In the genomic region with DNA sequence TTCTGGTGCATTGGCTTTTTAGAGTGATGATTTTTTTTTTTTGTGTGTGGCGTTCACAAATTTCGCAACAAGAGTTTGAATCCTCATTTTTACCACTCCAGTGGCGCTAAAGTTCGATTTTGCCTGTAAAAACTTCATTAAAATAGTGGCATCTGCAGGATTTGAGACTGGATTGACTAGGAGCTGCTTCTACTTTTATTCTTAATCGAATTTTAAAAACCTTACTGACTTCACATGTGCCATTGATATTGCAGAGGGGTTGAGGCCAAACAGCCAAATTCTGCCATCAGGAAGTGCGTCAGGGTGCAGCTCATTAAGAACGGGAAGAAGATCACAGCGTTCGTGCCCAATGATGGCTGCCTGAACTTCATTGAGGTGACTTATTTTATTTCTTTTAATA, we compare ENCODE assay signal across 9 mouse cellular contexts. TPM values are rescaled to one million over a fixed set of nuclear protein-coding genes. Genes with fewer than 3 reads are reported as not detected.
DNase-seq lines count a peak whose midpoint lies in the region; ATAC-seq and TF ChIP-seq lines count a peak whose summit lies in the region.
"Had no signal": no experiment of that assay in that cellular context is flagged by ENCODE, and none has a peak within 500 bp of the region (broad histone marks: within the 10 kb centered on the region; RNA-seq: fewer than 3 reads in every experiment).

No protein-coding gene starts in this region.

- no peak for ATAC-seq in embryonic facial prominence, embryonic 13.5 days (ENCODE audit: insufficient number of reproducible peaks, insufficient read depth, low FRiP score, low TSS enrichment, low read depth)
- no peak for ATAC-seq in intestine, postnatal 0 days
- no peak for ATAC-seq in neural tube, embryonic 14.5 days (ENCODE audit: low read depth)

- H3K36me3 ChIP-seq in liver, adult 2 months (ENCODE audit: control insufficient read depth, insufficient read depth, low read length) = peaks cover 19% of the 10 kb centered on the region
- peaks cover 42% of the 10 kb centered on the region for H3K36me3 ChIP-seq in embryonic facial prominence, embryonic 13.5 days
- peaks cover 22% of the 10 kb centered on the region for H3K36me3 ChIP-seq in intestine, postnatal 0 days (ENCODE audit: control insufficient read depth, insufficient read depth)
- peaks cover 24% of the 10 kb centered on the region for H3K36me3 ChIP-seq in neural tube, embryonic 14.5 days (ENCODE audit: control insufficient read depth, insufficient read depth, low read length)

- TF ChIP-seq CTCF in liver, adult 2 months (IDR thresholded peaks at IDR 0.05; ENCODE audit: low read depth, low read length) = no peak
- TF ChIP-seq CTCF in intestine, postnatal 0 days (IDR thresholded peaks at IDR 0.05; ENCODE audit: low read depth) = no peak

- no peak overlapping the region for H3K4me3 ChIP-seq in liver, adult 2 months (ENCODE audit: insufficient read depth, low read depth, low read length)
- H3K4me3 ChIP-seq in embryonic facial prominence, embryonic 13.5 days = peak overlapping the region; percentile 85
- peak overlapping the region; percentile 98 for H3K4me3 ChIP-seq in intestine, postnatal 0 days (ENCODE audit: low read depth, low read length)
- peak overlapping the region; percentile 82 for H3K4me3 ChIP-seq in neural tube, embryonic 14.5 days (ENCODE audit: low read depth, low read length)

- TF ChIP-seq POLR2A in liver, adult 2 months (IDR thresholded peaks at IDR 0.05; ENCODE audit: extremely low read depth, insufficient read depth, low read length) = no peak

- no peaks in the 10 kb centered on the region for H3K4me1 ChIP-seq in liver, adult 2 months (ENCODE audit: control insufficient read depth, insufficient read depth, low read length)
- H3K4me1 ChIP-seq in embryonic facial prominence, embryonic 13.5 days = peaks cover 4% of the 10 kb centered on the region; the same call in 1 of the 2 replicates
- H3K4me1 ChIP-seq in intestine, postnatal 0 days (replicated peaks; ENCODE audit: control insufficient read depth, insufficient read depth, low read length) = 0 out of 2 replicates have a peak, but pooled peaks cover 4% of the 10 kb centered on the region
- peaks cover 6% of the 10 kb centered on the region; the same call in 1 of the 2 replicates for H3K4me1 ChIP-seq in neural tube, embryonic 14.5 days (ENCODE audit: control insufficient read depth, insufficient read depth, low read length)

- no peak overlapping the region for H3K27ac ChIP-seq in liver, adult 2 months (replicated peaks; ENCODE audit: insufficient read depth, low read depth, low read length)
- H3K27ac ChIP-seq in embryonic facial prominence, embryonic 13.5 days = peak overlapping the region; percentile 86; the same call in 1 of the 2 replicates
- H3K27ac ChIP-seq in intestine, postnatal 0 days (ENCODE audit: low read depth, low read length) = no peak overlapping the region; the same call in 1 of the 2 replicates
- H3K27ac ChIP-seq in neural tube, embryonic 14.5 days (ENCODE audit: low read depth, low read length) = no peak overlapping the region

- DNase-seq in liver, adult 2 months (ENCODE audit: extremely low read depth, low read depth, low spot score) = peak; percentile 10
- no peak for DNase-seq in liver
- no peak for DNase-seq in ovary, postnatal 14 days (ENCODE audit: low spot score)
- no peak for DNase-seq in cerebellum, adult 11-12 months
- no peak for DNase-seq in right cerebral cortex, postnatal 25 days

- no peaks in the 10 kb centered on the region for H3K9me3 ChIP-seq in embryonic facial prominence, embryonic 13.5 days
- no peaks in the 10 kb centered on the region for H3K9me3 ChIP-seq in intestine, postnatal 0 days (ENCODE audit: control insufficient read depth)
- H3K9me3 ChIP-seq in neural tube, embryonic 14.5 days (ENCODE audit: control insufficient read depth, low read length) = no peaks in the 10 kb centered on the region

- WGBS in liver, adult 2 months = 40% methylated on average over 9 of the region's 9 CpGs
- 41% methylated on average over 9 of the region's 9 CpGs for WGBS in embryonic facial prominence, embryonic 13.5 days
- 42% methylated on average over 9 of the region's 9 CpGs for WGBS in intestine, postnatal 0 days
- WGBS in neural tube, embryonic 14.5 days = 54% methylated on average over 9 of the region's 9 CpGs

- peak overlapping the region; percentile 68 for H3K4me2 ChIP-seq in embryonic facial prominence, embryonic 13.5 days
- H3K4me2 ChIP-seq in intestine, postnatal 0 days (replicated peaks; ENCODE audit: low read depth) = peak overlapping the region; percentile 70
- H3K4me2 ChIP-seq in neural tube, embryonic 14.5 days (ENCODE audit: low read depth, low read length) = peak overlapping the region; percentile 76

- no peak overlapping the region for H3K9ac ChIP-seq in liver, adult 2 months (ENCODE audit: low read depth, low read length)
- peak overlapping the region; percentile 97 for H3K9ac ChIP-seq in embryonic facial prominence, embryonic 13.5 days
- H3K9ac ChIP-seq in intestine, postnatal 0 days (ENCODE audit: low read depth, low read length) = peak overlapping the region; percentile 98
- peak overlapping the region; percentile 88; the same call in 1 of the 2 replicates for H3K9ac ChIP-seq in neural tube, embryonic 14.5 days (replicated peaks; ENCODE audit: low read depth, low read length)

- no peaks in the 10 kb centered on the region for H3K27me3 ChIP-seq in liver, adult 2 months (ENCODE audit: control insufficient read depth, insufficient read depth, low read length)
- no peaks in the 10 kb centered on the region for H3K27me3 ChIP-seq in embryonic facial prominence, embryonic 13.5 days
- no peaks in the 10 kb centered on the region for H3K27me3 ChIP-seq in intestine, postnatal 0 days (replicated peaks; ENCODE audit: control insufficient read depth, insufficient read depth, low read length)
- no peaks in the 10 kb centered on the region for H3K27me3 ChIP-seq in neural tube, embryonic 14.5 days (ENCODE audit: control insufficient read depth, insufficient read depth, low read length)

- H3K79me2 ChIP-seq in liver, adult 2 months (ENCODE audit: control insufficient read depth, insufficient read depth, low read length) = no peaks in the 10 kb centered on the region

RNA-seq across cellular contexts. Expression of gene Rps23, which starts 1.3 kb away (rescaled TPM):
- total RNA-seq in liver, adult 2 months (2014; rRNA removed) = 305 and 309 TPM in 2 replicates
- 76.5 and 79.3 TPM in 2 replicates for polyA plus RNA-seq in liver, adult 2 months (2012; rRNA removed)
- polyA plus RNA-seq in embryonic facial prominence, embryonic 13.5 days (2015; fragmentation: Nextera tagmentation; extraction: Ambion mirVana) = 256 and 302 TPM in 2 replicates
- polyA plus RNA-seq in intestine, postnatal 0 days (2015; fragmentation: Nextera tagmentation; extraction: Ambion mirVana) = 200 and 221 TPM in 2 replicates
- 132 and 134 TPM in 2 replicates for polyA plus RNA-seq in neural tube, embryonic 14.5 days (2014; fragmentation: Nextera tagmentation; extraction: Ambion mirVana)

RNA-seq across cellular contexts. Expression of gene Atp6ap1l, which starts 18.9 kb away (rescaled TPM):
- not detected in 2 replicates for total RNA-seq in liver, adult 2 months (2014; rRNA removed)
- polyA plus RNA-seq in liver, adult 2 months (2012; rRNA removed) = not detected in 2 replicates
- 0.25 TPM in 1 of 2 replicates, not detected in the other for polyA plus RNA-seq in embryonic facial prominence, embryonic 13.5 days (2015; fragmentation: Nextera tagmentation; extraction: Ambion mirVana)
- polyA plus RNA-seq in intestine, postnatal 0 days (2015; fragmentation: Nextera tagmentation; extraction: Ambion mirVana) = not detected in 2 replicates
- polyA plus RNA-seq in neural tube, embryonic 14.5 days (2014; fragmentation: Nextera tagmentation; extraction: Ambion mirVana) = 0.47 and 0.49 TPM in 2 replicates
- polyA plus RNA-seq: small intestine, adult 2 months had no signal
